Mouse (Mus musculus): ENCODE measurements around the gene Mif. TPM values are rescaled to one million over a fixed set of nuclear protein-coding genes. Genes with fewer than 3 reads are reported as not detected.

Gene Mif
- polyA plus RNA-seq, 1 experiment from 2014 or later = 2,411 TPM

GRCm38 (mm10) chr10:75872025-75872914 is 12.2 kb upstream of the Mif start:
- ATAC-seq (ENCODE audit: extremely low read depth, insufficient number of reproducible peaks, low FRiP score, low TSS enrichment) = no peak
- H3K36me3 ChIP-seq = no peaks in the 10 kb centered on the region

GRCm38 (mm10) chr10:75861587-75861986 is 1.5 kb upstream of the Mif start:
- H3K4me3 ChIP-seq = no peak overlapping the region
- H3K4me2 ChIP-seq = no peak overlapping the region
- H3K27me3 ChIP-seq (replicated peaks) = no peaks in the 10 kb centered on the region
- peak overlapping the region; percentile 98; the same call in 1 of the 2 replicates for H3K27ac ChIP-seq (replicated peaks)
- peaks cover 20% of the 10 kb centered on the region for H3K36me3 ChIP-seq
- 0 out of 2 replicates have a peak overlapping the region, but pooled peaks have one; percentile 45 for H3K9ac ChIP-seq
- ATAC-seq (ENCODE audit: extremely low read depth, insufficient number of reproducible peaks, low FRiP score, low TSS enrichment) = no peak
- peaks cover 35% of the 10 kb centered on the region for H3K4me1 ChIP-seq
- no peaks in the 10 kb centered on the region for H3K9me3 ChIP-seq
- WGBS = 70% methylated on average over 5 of the region's 5 CpGs

More at GRCm38 (mm10) chr10:75872025-75872914, 12.2 kb upstream of the Mif start:
- peaks cover 16% of the 10 kb centered on the region for H3K4me1 ChIP-seq
- H3K4me2 ChIP-seq = peak overlapping the region; percentile 69
- H3K27me3 ChIP-seq (replicated peaks) = no peaks in the 10 kb centered on the region
- peak overlapping the region; percentile 43 for H3K4me3 ChIP-seq
- no peaks in the 10 kb centered on the region for H3K9me3 ChIP-seq
- peak overlapping the region; percentile 75 for H3K9ac ChIP-seq
- 30% methylated on average over 10 of the region's 10 CpGs for WGBS
- H3K27ac ChIP-seq (replicated peaks) = peak overlapping the region; percentile 71

- H3K27me3 ChIP-seq (replicated peaks) = no peaks in the 10 kb centered on the region
- no peak for ATAC-seq (ENCODE audit: extremely low read depth, insufficient number of reproducible peaks, low FRiP score, low TSS enrichment)
- no peaks in the 10 kb centered on the region for H3K9me3 ChIP-seq
- WGBS = 16% methylated on average over 7 of the region's 7 CpGs
- H3K4me2 ChIP-seq = peak overlapping the region; percentile 84
- H3K36me3 ChIP-seq = peaks cover 21% of the 10 kb centered on the region
- H3K9ac ChIP-seq = peak overlapping the region; percentile 97
- H3K27ac ChIP-seq (replicated peaks) = peak overlapping the region; percentile 98
- H3K4me3 ChIP-seq = peak overlapping the region; percentile 82; the same call in 1 of the 2 replicates
- H3K4me1 ChIP-seq = peaks cover 35% of the 10 kb centered on the region
These were observed 706 bp upstream of the Mif start for GRCm38 (mm10) chr10:75860746-75861145.

GRCm38 (mm10) chr10:75859107-75859746 is 813 bp downstream of the Mif start:
- Histone ChIP-seq H3K4me1 (peaks cover 35% of the 10 kb centered on the region), H3K4me3 (peak overlapping the region; percentile 82), H3K9me3 (no peaks in the 10 kb centered on the region), H3K4me2 (peak overlapping the region; percentile 84), H3K9ac (peak overlapping the region; percentile 97), H3K27me3 (replicated peaks) (no peaks in the 10 kb centered on the region), H3K27ac (replicated peaks) (peak overlapping the region; percentile 98), H3K36me3 (peaks cover 21% of the 10 kb centered on the region)
- ATAC-seq (ENCODE audit: extremely low read depth, insufficient number of reproducible peaks, low FRiP score, low TSS enrichment) = peak; percentile 55; the same call in 1 of the 2 replicates
- WGBS = 3% methylated on average over 24 of the region's 27 CpGs

GRCm38 (mm10) chr10:75857598-75857997 is 2.4 kb downstream of the Mif start:
- H3K4me1 ChIP-seq = peaks cover 35% of the 10 kb centered on the region
- no peak overlapping the region for H3K4me3 ChIP-seq
- peaks cover 21% of the 10 kb centered on the region for H3K36me3 ChIP-seq
- 0 out of 2 replicates have a peak overlapping the region, but pooled peaks have one; percentile 50 for H3K9ac ChIP-seq
- H3K27me3 ChIP-seq (replicated peaks) = no peaks in the 10 kb centered on the region
- WGBS = 75% methylated on average over 4 of the region's 4 CpGs
- peak overlapping the region; percentile 84; the same call in 1 of the 2 replicates for H3K4me2 ChIP-seq
- no peak for ATAC-seq (ENCODE audit: extremely low read depth, insufficient number of reproducible peaks, low FRiP score, low TSS enrichment)
- H3K9me3 ChIP-seq = no peaks in the 10 kb centered on the region
- no peak overlapping the region; the same call in 1 of the 2 replicates for H3K27ac ChIP-seq (replicated peaks)

- H3K27me3 ChIP-seq (replicated peaks) = 0 out of 2 replicates have a peak, but pooled peaks cover 4% of the 10 kb centered on the region
- H3K4me3 ChIP-seq = no peak overlapping the region
- no peaks in the 10 kb centered on the region for H3K9me3 ChIP-seq
- H3K4me2 ChIP-seq = no peak overlapping the region
- ATAC-seq (ENCODE audit: extremely low read depth, insufficient number of reproducible peaks, low FRiP score, low TSS enrichment) = no peak
- peaks cover 21% of the 10 kb centered on the region for H3K36me3 ChIP-seq
- peaks cover 35% of the 10 kb centered on the region for H3K4me1 ChIP-seq
- 78% methylated on average over 3 of the region's 3 CpGs for WGBS
- H3K27ac ChIP-seq (replicated peaks) = no peak overlapping the region
- H3K9ac ChIP-seq = no peak overlapping the region
These were observed 3.1 kb downstream of the Mif start for GRCm38 (mm10) chr10:75856976-75857375.

- H3K36me3 ChIP-seq = peaks cover 21% of the 10 kb centered on the region
- 66% methylated on average over 11 of the region's 11 CpGs for WGBS
These were observed 3.7 kb downstream of the Mif start for GRCm38 (mm10) chr10:75856155-75856907.

GRCm38 (mm10) chr10:75855416-75855981 is 4.5 kb downstream of the Mif start:
- peaks cover 21% of the 10 kb centered on the region for H3K36me3 ChIP-seq
- H3K9me3 ChIP-seq = no peaks in the 10 kb centered on the region
- H3K9ac ChIP-seq = no peak overlapping the region
- H3K4me3 ChIP-seq = no peak overlapping the region
- 0 out of 2 replicates have a peak, but pooled peaks cover 10% of the 10 kb centered on the region for H3K27me3 ChIP-seq (replicated peaks)
- WGBS = 87% methylated on average over 15 of the region's 15 CpGs
- peaks cover 27% of the 10 kb centered on the region for H3K4me1 ChIP-seq
- ATAC-seq (ENCODE audit: extremely low read depth, insufficient number of reproducible peaks, low FRiP score, low TSS enrichment) = no peak
- H3K4me2 ChIP-seq = no peak overlapping the region
- H3K27ac ChIP-seq (replicated peaks) = no peak overlapping the region

More at GRCm38 (mm10) chr10:75856155-75856907, 3.7 kb downstream of the Mif start:
- no peak overlapping the region for H3K27ac ChIP-seq (replicated peaks)
- H3K4me3 ChIP-seq = no peak overlapping the region
- H3K4me2 ChIP-seq = no peak overlapping the region
- H3K9me3 ChIP-seq = no peaks in the 10 kb centered on the region
- 0 out of 2 replicates have a peak, but pooled peaks cover 8% of the 10 kb centered on the region for H3K27me3 ChIP-seq (replicated peaks)
- no peak for ATAC-seq (ENCODE audit: extremely low read depth, insufficient number of reproducible peaks, low FRiP score, low TSS enrichment)
- no peak overlapping the region for H3K9ac ChIP-seq
- peaks cover 34% of the 10 kb centered on the region for H3K4me1 ChIP-seq

- H3K9ac ChIP-seq = no peak overlapping the region
- no peak overlapping the region for H3K4me2 ChIP-seq
- no peaks in the 10 kb centered on the region for H3K9me3 ChIP-seq
- H3K36me3 ChIP-seq = peaks cover 21% of the 10 kb centered on the region
- H3K27ac ChIP-seq (replicated peaks) = no peak overlapping the region
- peaks cover 24% of the 10 kb centered on the region for H3K4me1 ChIP-seq
- 0 out of 2 replicates have a peak, but pooled peaks cover 16% of the 10 kb centered on the region for H3K27me3 ChIP-seq (replicated peaks)
- no peak for ATAC-seq (ENCODE audit: extremely low read depth, insufficient number of reproducible peaks, low FRiP score, low TSS enrichment)
- H3K4me3 ChIP-seq = no peak overlapping the region
- WGBS = 79% methylated on average over 6 of the region's 6 CpGs
These were observed 5.2 kb downstream of the Mif start for GRCm38 (mm10) chr10:75854791-75855190.

GRCm38 (mm10) chr10:75854096-75854495 is 5.9 kb downstream of the Mif start:
- no peak for ATAC-seq (ENCODE audit: extremely low read depth, insufficient number of reproducible peaks, low FRiP score, low TSS enrichment)
- no peak overlapping the region for H3K4me3 ChIP-seq
- 44% methylated on average over 5 of the region's 5 CpGs for whole genome bisulfite sequencing

More at GRCm38 (mm10) chr10:75854096-75854495, 5.9 kb downstream of the Mif start:
- H3K9ac ChIP-seq = no peak overlapping the region
- H3K36me3 ChIP-seq = peaks cover 21% of the 10 kb centered on the region
- 0 out of 2 replicates have a peak, but pooled peaks cover 16% of the 10 kb centered on the region for H3K27me3 ChIP-seq (replicated peaks)
- H3K9me3 ChIP-seq = no peaks in the 10 kb centered on the region
- H3K4me1 ChIP-seq = peaks cover 21% of the 10 kb centered on the region
- H3K4me2 ChIP-seq = no peak overlapping the region
- no peak overlapping the region for H3K27ac ChIP-seq (replicated peaks)
